Mouse (Mus musculus): ENCODE data around the gene Slc8a2. TPM values are rescaled to one million over a fixed set of nuclear protein-coding genes. Genes with fewer than 3 reads are reported as not detected.

Slc8a2 gene
- polyA plus RNA-seq, 1 experiment from 2014 or later = 0.25 TPM

DNA sequence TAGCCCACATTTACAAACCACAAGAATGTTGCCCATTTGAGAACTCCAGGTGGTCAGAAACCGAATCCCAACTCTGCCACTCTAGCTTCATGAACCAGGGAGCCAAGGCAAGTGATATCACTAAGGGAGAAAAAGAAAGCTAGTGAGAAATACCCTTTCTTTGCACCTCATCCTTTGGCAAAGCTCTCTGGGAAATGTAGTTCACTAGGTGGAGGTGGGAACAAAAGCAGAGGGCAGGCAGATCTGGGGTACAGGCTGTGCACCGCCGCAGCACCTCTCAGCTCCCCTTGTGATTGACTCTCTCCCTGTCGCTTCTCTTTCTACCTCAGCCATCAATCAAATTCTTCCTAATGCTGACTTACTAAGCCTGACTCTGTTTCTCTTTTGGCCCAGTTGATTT is 48.5 kb downstream of the Slc8a2 start:
- H3K27ac ChIP-seq (replicated peaks; ENCODE audit: low read depth, low read length) = no peak overlapping the region
- 80% methylated on average over 4 of the region's 4 CpGs for WGBS
- ATAC-seq (replicated peaks; ENCODE audit: insufficient number of reproducible peaks, low FRiP score, low TSS enrichment, low read depth) = no peak
- H3K9me3 ChIP-seq (replicated peaks; ENCODE audit: control insufficient read depth, low read length) = no peaks in the 10 kb centered on the region
- no peaks in the 10 kb centered on the region for H3K36me3 ChIP-seq (replicated peaks; ENCODE audit: control insufficient read depth, insufficient read depth, low read depth, low read length)
- no peaks in the 10 kb centered on the region for H3K27me3 ChIP-seq (ENCODE audit: control insufficient read depth, insufficient read depth, low read length)
- H3K4me3 ChIP-seq (ENCODE audit: low read depth, low read length) = no peak overlapping the region
- H3K9ac ChIP-seq (replicated peaks; ENCODE audit: low read length) = no peak overlapping the region
- DNase-seq (ENCODE audit: low spot score) = no peak
- no peak overlapping the region for H3K4me2 ChIP-seq (ENCODE audit: low read depth, low read length)
- H3K4me1 ChIP-seq (ENCODE audit: control insufficient read depth, insufficient read depth, low read length) = no peaks in the 10 kb centered on the region

DNA sequence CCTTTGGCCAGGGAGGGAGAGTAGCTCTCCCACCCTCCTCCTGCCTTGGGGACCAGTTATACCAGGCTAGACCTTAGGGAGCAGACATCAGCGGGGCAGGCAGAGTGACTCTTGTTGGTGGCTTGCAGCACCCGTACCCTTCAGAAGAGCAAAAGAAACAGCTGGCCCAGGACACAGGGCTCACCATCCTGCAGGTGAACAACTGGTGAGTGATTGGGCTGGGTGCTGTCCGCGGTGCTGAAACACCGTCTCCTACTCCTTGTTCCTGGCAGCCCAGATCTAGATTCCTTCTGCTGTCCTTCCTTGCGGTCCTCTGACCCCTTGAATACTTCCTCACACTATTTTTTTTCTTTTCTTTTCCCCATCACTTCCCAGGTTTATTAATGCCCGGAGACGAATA is 54.0 kb downstream of the Slc8a2 start:
- H3K4me1 ChIP-seq (ENCODE audit: control insufficient read depth, insufficient read depth, low read length) = no peaks in the 10 kb centered on the region
- no peak overlapping the region for H3K4me3 ChIP-seq (ENCODE audit: low read depth, low read length)
- no peaks in the 10 kb centered on the region for H3K9me3 ChIP-seq (replicated peaks; ENCODE audit: control insufficient read depth, low read length)
- ATAC-seq (replicated peaks; ENCODE audit: insufficient number of reproducible peaks, low FRiP score, low TSS enrichment, low read depth) = no peak
- H3K4me2 ChIP-seq (ENCODE audit: low read depth, low read length) = no peak overlapping the region
- no peaks in the 10 kb centered on the region; the same call in 1 of the 2 replicates for H3K36me3 ChIP-seq (replicated peaks; ENCODE audit: control insufficient read depth, insufficient read depth, low read depth, low read length)
- no peaks in the 10 kb centered on the region for H3K27me3 ChIP-seq (ENCODE audit: control insufficient read depth, insufficient read depth, low read length)
- 21% methylated on average over 8 of the region's 8 CpGs for WGBS
- no peak overlapping the region for H3K27ac ChIP-seq (replicated peaks; ENCODE audit: low read depth, low read length)
- no peak overlapping the region for H3K9ac ChIP-seq (replicated peaks; ENCODE audit: low read length)
- DNase-seq (ENCODE audit: low spot score) = peak; percentile 81

DNA sequence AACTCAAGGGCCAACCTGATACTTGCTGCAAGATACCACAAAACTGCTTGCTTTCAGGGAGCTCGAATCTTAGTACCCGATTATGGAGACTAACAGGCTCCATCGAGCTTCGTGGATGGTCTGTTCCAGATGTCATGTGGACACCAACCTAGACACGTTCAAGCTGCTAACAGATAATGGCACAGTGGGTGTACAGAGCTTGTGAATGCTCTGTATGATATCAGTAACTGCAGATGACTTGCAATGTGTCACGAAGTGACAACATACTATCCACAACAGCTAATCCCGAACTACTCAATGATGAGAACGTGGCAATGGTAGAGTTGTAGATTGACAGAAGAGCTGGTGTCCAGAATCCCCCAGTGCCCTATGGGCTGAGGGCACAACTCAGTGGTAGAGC is 57.9 kb downstream of the Slc8a2 start:
- Histone ChIP-seq H3K9ac (replicated peaks; ENCODE audit: low read length) (no peak overlapping the region), H3K36me3 (replicated peaks; ENCODE audit: control insufficient read depth, insufficient read depth, low read depth, low read length) (no peaks in the 10 kb centered on the region; the same call in 1 of the 2 replicates), H3K4me2 (ENCODE audit: low read depth, low read length) (no peak overlapping the region), H3K9me3 (replicated peaks; ENCODE audit: control insufficient read depth, low read length) (no peaks in the 10 kb centered on the region), H3K4me1 (ENCODE audit: control insufficient read depth, insufficient read depth, low read length) (no peaks in the 10 kb centered on the region), H3K4me3 (ENCODE audit: low read depth, low read length) (no peak overlapping the region), H3K27me3 (ENCODE audit: control insufficient read depth, insufficient read depth, low read length) (no peaks in the 10 kb centered on the region), H3K27ac (replicated peaks; ENCODE audit: low read depth, low read length) (no peak overlapping the region)
- 85% methylated on average over 8 of the region's 8 CpGs for WGBS
- ATAC-seq (replicated peaks; ENCODE audit: insufficient number of reproducible peaks, low FRiP score, low TSS enrichment, low read depth) (no peak), DNase-seq (ENCODE audit: low spot score) (no peak)

DNA sequence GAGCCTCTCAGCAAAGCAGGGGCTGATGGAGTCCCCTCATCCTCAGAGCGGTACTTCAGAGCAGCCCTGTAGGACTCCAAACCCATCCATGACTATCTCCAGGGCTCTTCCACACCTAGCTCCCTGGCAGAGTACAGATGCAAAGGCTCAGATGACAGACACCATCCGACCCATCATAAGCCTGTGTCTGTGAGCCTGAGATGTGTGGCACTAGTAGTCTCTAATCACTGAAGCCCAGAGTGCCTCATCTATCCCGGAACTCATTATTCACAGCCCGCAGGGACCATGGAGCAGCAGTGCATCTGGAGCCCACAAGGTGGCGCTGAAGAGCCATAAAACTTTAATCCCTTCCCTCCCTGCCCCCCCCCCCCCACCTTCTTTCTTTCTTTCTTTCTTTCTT is 62.7 kb downstream of the Slc8a2 start:
- Histone ChIP-seq H3K9ac (replicated peaks; ENCODE audit: low read length) (no peak overlapping the region), H3K4me1 (ENCODE audit: control insufficient read depth, insufficient read depth, low read length) (no peaks in the 10 kb centered on the region), H3K9me3 (replicated peaks; ENCODE audit: control insufficient read depth, low read length) (no peaks in the 10 kb centered on the region), H3K4me3 (ENCODE audit: low read depth, low read length) (no peak overlapping the region), H3K36me3 (replicated peaks; ENCODE audit: control insufficient read depth, insufficient read depth, low read depth, low read length) (no peaks in the 10 kb centered on the region), H3K4me2 (ENCODE audit: low read depth, low read length) (no peak overlapping the region), H3K27me3 (ENCODE audit: control insufficient read depth, insufficient read depth, low read length) (no peaks in the 10 kb centered on the region), H3K27ac (replicated peaks; ENCODE audit: low read depth, low read length) (no peak overlapping the region)
- DNase-seq (ENCODE audit: low spot score) (peak; percentile 84), ATAC-seq (replicated peaks; ENCODE audit: insufficient number of reproducible peaks, low FRiP score, low TSS enrichment, low read depth) (no peak)
- 17% methylated on average over 5 of the region's 5 CpGs for whole genome bisulfite sequencing

DNA sequence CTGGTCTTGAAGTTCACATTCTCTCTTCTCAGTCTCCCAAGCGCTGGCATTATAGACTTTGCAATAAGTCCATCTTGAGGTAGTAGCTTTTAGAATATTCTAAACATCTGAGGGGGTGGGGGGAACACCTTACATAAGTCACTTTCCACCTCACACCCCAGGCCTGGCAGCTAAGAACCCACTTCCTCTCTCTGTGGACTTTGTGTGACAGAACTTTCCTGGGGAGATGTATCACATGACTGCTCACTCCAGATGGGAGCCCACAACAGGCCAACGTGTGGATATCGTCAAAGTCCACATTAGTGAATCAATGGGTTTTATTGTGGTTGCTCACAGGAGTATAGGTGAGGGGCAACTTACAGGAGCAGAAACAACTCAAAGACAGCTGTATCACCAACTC is 64.1 kb downstream of the Slc8a2 start:
- Histone ChIP-seq H3K4me3 (ENCODE audit: low read depth, low read length) (no peak overlapping the region), H3K4me2 (ENCODE audit: low read depth, low read length) (no peak overlapping the region), H3K36me3 (replicated peaks; ENCODE audit: control insufficient read depth, insufficient read depth, low read depth, low read length) (no peaks in the 10 kb centered on the region), H3K9me3 (replicated peaks; ENCODE audit: control insufficient read depth, low read length) (no peaks in the 10 kb centered on the region), H3K4me1 (ENCODE audit: control insufficient read depth, insufficient read depth, low read length) (no peaks in the 10 kb centered on the region), H3K9ac (replicated peaks; ENCODE audit: low read length) (no peak overlapping the region), H3K27me3 (ENCODE audit: control insufficient read depth, insufficient read depth, low read length) (no peaks in the 10 kb centered on the region), H3K27ac (replicated peaks; ENCODE audit: low read depth, low read length) (no peak overlapping the region)
- no peak for DNase-seq (ENCODE audit: low spot score)
- ATAC-seq (replicated peaks; ENCODE audit: insufficient number of reproducible peaks, low FRiP score, low TSS enrichment, low read depth) = no peak
- 52% methylated on average over 3 of the region's 3 CpGs for WGBS

DNA sequence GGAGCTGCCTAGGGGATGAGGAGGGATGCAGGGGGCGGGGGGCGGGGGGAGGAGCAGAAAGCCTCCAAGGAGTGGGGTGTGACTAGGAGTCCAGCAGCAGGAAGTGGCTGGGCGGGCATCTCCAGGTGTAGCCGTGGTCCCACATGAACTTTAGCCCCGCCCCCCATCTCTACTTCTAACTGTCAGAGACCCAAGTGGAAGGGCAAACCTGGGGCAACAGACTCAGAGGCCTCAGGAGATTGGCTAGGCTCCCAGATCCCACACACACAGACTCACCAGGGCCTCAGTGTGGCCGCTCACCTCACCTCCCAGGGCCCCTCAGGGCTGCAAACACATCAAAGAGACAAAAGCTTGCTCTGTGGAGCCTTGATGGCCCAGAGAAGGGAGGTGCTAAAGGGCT is 67.0 kb downstream of the Slc8a2 start:
- no peak overlapping the region for H3K4me2 ChIP-seq (ENCODE audit: low read depth, low read length)
- H3K36me3 ChIP-seq (replicated peaks; ENCODE audit: control insufficient read depth, insufficient read depth, low read depth, low read length) = no peaks in the 10 kb centered on the region; the same call in 1 of the 2 replicates
- no peaks in the 10 kb centered on the region for H3K4me1 ChIP-seq (ENCODE audit: control insufficient read depth, insufficient read depth, low read length)
- no peak for ATAC-seq (replicated peaks; ENCODE audit: insufficient number of reproducible peaks, low FRiP score, low TSS enrichment, low read depth)
- no peaks in the 10 kb centered on the region for H3K9me3 ChIP-seq (replicated peaks; ENCODE audit: control insufficient read depth, low read length)
- DNase-seq (ENCODE audit: low spot score) = no peak
- no peak overlapping the region for H3K4me3 ChIP-seq (ENCODE audit: low read depth, low read length)
- WGBS = 78% methylated on average over 6 of the region's 6 CpGs
- H3K9ac ChIP-seq (replicated peaks; ENCODE audit: low read length) = no peak overlapping the region
- no peaks in the 10 kb centered on the region for H3K27me3 ChIP-seq (ENCODE audit: control insufficient read depth, insufficient read depth, low read length)
- H3K27ac ChIP-seq (replicated peaks; ENCODE audit: low read depth, low read length) = no peak overlapping the region

DNA sequence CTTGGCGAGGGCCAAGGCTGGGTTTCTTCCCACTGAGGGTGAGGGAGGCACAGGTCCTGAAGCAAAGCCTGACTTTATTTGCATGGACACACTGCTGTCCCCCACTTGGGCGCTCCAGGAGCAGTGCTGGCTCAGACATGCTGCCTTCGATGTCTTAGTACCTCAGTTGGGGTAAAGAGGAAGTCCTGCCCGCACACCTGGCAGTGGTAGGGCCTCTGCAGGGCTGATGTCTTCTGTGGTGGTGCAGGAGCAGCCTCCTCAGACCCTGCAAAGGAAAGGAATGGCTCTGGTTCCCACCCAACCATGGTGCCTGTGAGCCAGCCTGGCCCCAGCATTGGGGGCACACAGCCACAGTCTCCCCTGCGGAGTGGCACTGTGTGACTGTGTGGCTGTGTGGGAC is 67.5 kb downstream of the Slc8a2 start:
- Histone ChIP-seq H3K36me3 (replicated peaks; ENCODE audit: control insufficient read depth, insufficient read depth, low read depth, low read length) (no peaks in the 10 kb centered on the region; the same call in 1 of the 2 replicates), H3K4me3 (ENCODE audit: low read depth, low read length) (no peak overlapping the region), H3K27ac (replicated peaks; ENCODE audit: low read depth, low read length) (no peak overlapping the region), H3K27me3 (ENCODE audit: control insufficient read depth, insufficient read depth, low read length) (no peaks in the 10 kb centered on the region), H3K4me2 (ENCODE audit: low read depth, low read length) (no peak overlapping the region), H3K9ac (replicated peaks; ENCODE audit: low read length) (no peak overlapping the region), H3K4me1 (ENCODE audit: control insufficient read depth, insufficient read depth, low read length) (no peaks in the 10 kb centered on the region), H3K9me3 (replicated peaks; ENCODE audit: control insufficient read depth, low read length) (no peaks in the 10 kb centered on the region)
- 83% methylated on average over 5 of the region's 5 CpGs for WGBS
- no peak for DNase-seq (ENCODE audit: low spot score)
- ATAC-seq (replicated peaks; ENCODE audit: insufficient number of reproducible peaks, low FRiP score, low TSS enrichment, low read depth) = no peak

DNA sequence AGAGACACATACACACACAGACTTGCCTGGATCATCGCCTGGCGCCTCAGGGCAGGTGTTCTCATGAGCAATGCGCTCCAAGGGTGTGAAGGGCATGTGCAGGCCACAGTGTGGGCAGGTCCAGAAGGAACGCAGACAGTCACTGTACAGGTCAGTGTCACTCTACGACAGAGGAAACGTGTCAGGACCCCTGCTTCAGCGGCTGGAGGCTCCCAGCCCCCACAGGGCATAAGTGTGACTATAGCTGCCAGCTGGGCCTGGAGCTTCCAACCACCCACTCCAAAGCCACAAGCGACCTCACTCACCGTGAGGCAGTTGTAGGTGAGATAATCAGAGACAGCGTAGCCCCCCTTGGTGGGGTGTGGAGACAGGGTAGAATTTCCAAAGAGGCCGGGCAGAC is 68.9 kb downstream of the Slc8a2 start:
- no peaks in the 10 kb centered on the region for H3K9me3 ChIP-seq (replicated peaks; ENCODE audit: control insufficient read depth, low read length)
- no peaks in the 10 kb centered on the region for H3K27me3 ChIP-seq (ENCODE audit: control insufficient read depth, insufficient read depth, low read length)
- no peak for DNase-seq (ENCODE audit: low spot score)
- H3K36me3 ChIP-seq (replicated peaks; ENCODE audit: control insufficient read depth, insufficient read depth, low read depth, low read length) = no peaks in the 10 kb centered on the region; the same call in none of the 2 replicates
- H3K4me2 ChIP-seq (ENCODE audit: low read depth, low read length) = no peak overlapping the region
- no peak overlapping the region for H3K27ac ChIP-seq (replicated peaks; ENCODE audit: low read depth, low read length)
- H3K4me1 ChIP-seq (ENCODE audit: control insufficient read depth, insufficient read depth, low read length) = no peaks in the 10 kb centered on the region
- no peak for ATAC-seq (replicated peaks; ENCODE audit: insufficient number of reproducible peaks, low FRiP score, low TSS enrichment, low read depth)
- H3K4me3 ChIP-seq (ENCODE audit: low read depth, low read length) = no peak overlapping the region
- WGBS = 88% methylated on average over 11 of the region's 11 CpGs
- H3K9ac ChIP-seq (replicated peaks; ENCODE audit: low read length) = no peak overlapping the region

Measured in embryonic facial prominence, embryonic 11.5 days (tissue).